Mouse (Mus musculus) liver, embryonic 14.5 days (tissue): ENCODE results near the gene Ube2i.

Source experiments
- CTCF ChIP-seq: IDR thresholded peaks from 2 replicates; pipeline ENCODE4 v1.5.1; 2016; ENCODE audit warnings: antibody characterized with exemption, low read depth, control low read depth
- EP300 ChIP-seq: IDR thresholded peaks from 2 replicates; pipeline ENCODE4 v1.6.1; 2016; ENCODE audit warnings: antibody characterized with exemption, low read depth

- no peak for TF ChIP-seq CTCF
- TF ChIP-seq EP300, result no peak
These were observed 19.7 kb upstream of the Ube2i start for GRCm38 (mm10) chr17:25294111-25294510.
